Mouse (Mus musculus) forebrain, embryonic 10.5 days (tissue): ENCODE measurements at regions not wholly inside any gene's neighbourhood (a gene's known extent, or its start where the extent isn't known, plus 50 kb on each side); places are given as distances from the start of the nearest gene placed in this dataset.

Experiments
- DNase-seq: peaks from one replicate; pipeline ENCODE4 v3.0.0-alpha.2; 2017; ENCODE audit warnings: low spot score; ENCODE audit errors: extremely low spot score
- H3K27ac ChIP-seq: fragments of 300-500 bp; sonication (generic); 2 replicates; pipeline ENCODE4 v1.5.1; 2016; ENCODE audit warnings: mild to moderate bottlenecking
- H3K27me3 ChIP-seq: fragments of 300-500 bp; sonication (generic); 2 replicates; pipeline ENCODE4 v1.6.1; 2016; ENCODE audit warnings: mild to moderate bottlenecking; ENCODE audit not compliant: poor library complexity, severe bottlenecking
- H3K36me3 ChIP-seq: fragments of 300-500 bp; sonication (generic); replicated peaks from 2 replicates; pipeline ENCODE4 v1.6.1; 2016; ENCODE audit warnings: mild to moderate bottlenecking, moderate library complexity
- H3K4me1 ChIP-seq: fragments of 300-500 bp; sonication (generic); 2 replicates; pipeline ENCODE4 v1.6.1; 2016
- H3K4me3 ChIP-seq: fragments of 300-500 bp; sonication (generic); 2 replicates; pipeline ENCODE4 v1.5.1; 2016; ENCODE audit warnings: mild to moderate bottlenecking, moderate library complexity
- H3K9me3 ChIP-seq: fragments of 300-500 bp; sonication (generic); 2 replicates; pipeline ENCODE4 v1.6.1; 2016; ENCODE audit warnings: mild to moderate bottlenecking, moderate library complexity
- WGBS: fragments of 180-500 bp; shearing (Covaris S2); methylation state at CpG from one replicate; pipeline ENCODE4 v1.1.7; 2016; 5-methylcytosine and 5-hydroxymethylcytosine counted together

- DNase-seq = peak; percentile 67
- H3K27me3 ChIP-seq = peaks cover 35% of the 10 kb centered on the region
- H3K4me3 ChIP-seq = peak overlapping the region; percentile 74
- WGBS = under 1% methylated on average over 50 of the region's 50 CpGs
- H3K4me1 ChIP-seq = peaks cover 31% of the 10 kb centered on the region
- peak overlapping the region; percentile 93 for H3K27ac ChIP-seq
- no peaks in the 10 kb centered on the region for H3K9me3 ChIP-seq
- no peaks in the 10 kb centered on the region for H3K36me3 ChIP-seq
Observed at GRCm38 (mm10) chr9:67633026-67633741, 73.7 kb upstream of the Tln2 start.

GRCm38 (mm10) chr9:67633761-67634441 is 74.4 kb upstream of the Tln2 start:
- under 1% methylated on average over 61 of the region's 61 CpGs for WGBS
- Histone ChIP-seq H3K9me3 (no peaks in the 10 kb centered on the region), H3K27me3 (peaks cover 35% of the 10 kb centered on the region), H3K36me3 (no peaks in the 10 kb centered on the region), H3K4me1 (peaks cover 27% of the 10 kb centered on the region), H3K27ac (peak overlapping the region; percentile 93), H3K4me3 (peak overlapping the region; percentile 74)
- peak; percentile 59 for DNase-seq

GRCm38 (mm10) chr9:67646820-67647219 is 87.3 kb upstream of the Tln2 start:
- Histone ChIP-seq H3K27me3 (no peaks in the 10 kb centered on the region), H3K9me3 (no peaks in the 10 kb centered on the region), H3K4me1 (no peaks in the 10 kb centered on the region), H3K27ac (no peak overlapping the region), H3K4me3 (no peak overlapping the region), H3K36me3 (no peaks in the 10 kb centered on the region)
- WGBS = 91% methylated on average over 2 of the region's 2 CpGs
- no peak for DNase-seq

- no peak for DNase-seq
- Histone ChIP-seq H3K4me1 (no peaks in the 10 kb centered on the region), H3K9me3 (no peaks in the 10 kb centered on the region), H3K36me3 (no peaks in the 10 kb centered on the region), H3K27me3 (no peaks in the 10 kb centered on the region), H3K4me3 (no peak overlapping the region), H3K27ac (no peak overlapping the region)
Observed at GRCm38 (mm10) chr9:67664773-67665172, 94.5 kb upstream of the C2cd4b start.

- no peaks in the 10 kb centered on the region; the same call in 1 of the 2 replicates for H3K9me3 ChIP-seq
- WGBS = 89% methylated on average over 12 of the region's 12 CpGs
- no peaks in the 10 kb centered on the region for H3K27me3 ChIP-seq
- no peak for DNase-seq
- H3K4me3 ChIP-seq = no peak overlapping the region
- H3K4me1 ChIP-seq = no peaks in the 10 kb centered on the region
- no peaks in the 10 kb centered on the region for H3K36me3 ChIP-seq
- no peak overlapping the region for H3K27ac ChIP-seq
Observed at GRCm38 (mm10) chr9:67670261-67671020, 88.8 kb upstream of the C2cd4b start.

GRCm38 (mm10) chr9:67676906-67677305 is 82.3 kb upstream of the C2cd4b start:
- H3K9me3 ChIP-seq = no peaks in the 10 kb centered on the region; the same call in 1 of the 2 replicates
- no peak overlapping the region for H3K4me3 ChIP-seq
- 91% methylated on average over 1 of the region's 1 CpGs for WGBS
- H3K36me3 ChIP-seq = no peaks in the 10 kb centered on the region
- no peaks in the 10 kb centered on the region for H3K4me1 ChIP-seq
- H3K27ac ChIP-seq = no peak overlapping the region
- H3K27me3 ChIP-seq = no peaks in the 10 kb centered on the region
- no peak for DNase-seq

GRCm38 (mm10) chr9:67683367-67683766 is 75.9 kb upstream of the C2cd4b start:
- Histone ChIP-seq H3K27me3 (no peaks in the 10 kb centered on the region), H3K27ac (no peak overlapping the region), H3K9me3 (peaks cover 14% of the 10 kb centered on the region; the same call in 1 of the 2 replicates), H3K36me3 (no peaks in the 10 kb centered on the region), H3K4me1 (no peaks in the 10 kb centered on the region), H3K4me3 (no peak overlapping the region)
- 12% methylated on average over 7 of the region's 7 CpGs for WGBS
- DNase-seq = peak; percentile 80

GRCm38 (mm10) chr9:67692396-67692795 is 66.8 kb upstream of the C2cd4b start:
- Histone ChIP-seq H3K9me3 (no peaks in the 10 kb centered on the region), H3K27ac (no peak overlapping the region), H3K4me1 (peaks cover 6% of the 10 kb centered on the region), H3K4me3 (no peak overlapping the region), H3K36me3 (no peaks in the 10 kb centered on the region), H3K27me3 (no peaks in the 10 kb centered on the region)
- DNase-seq = no peak
- 90% methylated on average over 13 of the region's 13 CpGs for WGBS

- no peaks in the 10 kb centered on the region for H3K9me3 ChIP-seq
- peaks cover 6% of the 10 kb centered on the region for H3K4me1 ChIP-seq
- H3K4me3 ChIP-seq = no peak overlapping the region
- no peak for DNase-seq
- WGBS = 20% methylated on average over 7 of the region's 7 CpGs
- no peak overlapping the region for H3K27ac ChIP-seq
- H3K36me3 ChIP-seq = no peaks in the 10 kb centered on the region
- H3K27me3 ChIP-seq = peaks cover 4% of the 10 kb centered on the region; the same call in 1 of the 2 replicates
Observed at GRCm38 (mm10) chr9:67693716-67694115, 65.5 kb upstream of the C2cd4b start.

GRCm38 (mm10) chr9:67698796-67699195 is 60.4 kb upstream of the C2cd4b start:
- no peaks in the 10 kb centered on the region for H3K9me3 ChIP-seq
- peaks cover 10% of the 10 kb centered on the region for H3K4me1 ChIP-seq
- H3K36me3 ChIP-seq = no peaks in the 10 kb centered on the region
- no peak overlapping the region for H3K4me3 ChIP-seq
- H3K27me3 ChIP-seq = peaks cover 33% of the 10 kb centered on the region
- WGBS = 91% methylated on average over 2 of the region's 2 CpGs
- H3K27ac ChIP-seq = no peak overlapping the region
- DNase-seq = no peak

GRCm38 (mm10) chr9:67699846-67700579 is 59.2 kb upstream of the C2cd4b start:
- Histone ChIP-seq H3K4me1 (peaks cover 9% of the 10 kb centered on the region), H3K4me3 (peak overlapping the region; percentile 54), H3K36me3 (no peaks in the 10 kb centered on the region), H3K27me3 (peaks cover 34% of the 10 kb centered on the region), H3K9me3 (no peaks in the 10 kb centered on the region), H3K27ac (peak overlapping the region; percentile 82)
- peak; percentile 41 for DNase-seq
- 24% methylated on average over 34 of the region's 35 CpGs for WGBS

- H3K36me3 ChIP-seq = no peaks in the 10 kb centered on the region
- H3K9me3 ChIP-seq = no peaks in the 10 kb centered on the region
- H3K4me1 ChIP-seq = no peaks in the 10 kb centered on the region
- 65% methylated on average over 5 of the region's 5 CpGs for WGBS
- H3K4me3 ChIP-seq = no peak overlapping the region
- no peak for DNase-seq
- no peak overlapping the region for H3K27ac ChIP-seq
- H3K27me3 ChIP-seq = 0 out of 2 replicates have a peak, but pooled peaks cover 3% of the 10 kb centered on the region
Observed at GRCm38 (mm10) chr9:67708246-67708960, 50.8 kb upstream of the C2cd4b start.
